Mouse (Mus musculus) myocyte (in vitro differentiated cells): ENCODE results near the gene Mcm9. TPM values are rescaled to one million over a fixed set of nuclear protein-coding genes. Genes with fewer than 3 reads are reported as not detected.

Source experiments
- H3K27me3 ChIP-seq: one replicate; pipeline ENCODE4 v1.6.1; 2011; ENCODE audit not compliant: control insufficient read depth, insufficient read depth, insufficient read length
- H3K36me3 ChIP-seq: one replicate; pipeline ENCODE4 v1.6.1; 2011; ENCODE audit not compliant: control insufficient read depth, insufficient read depth
- H3K4me2 ChIP-seq: one replicate; pipeline ENCODE4 v1.6.1; 2011; ENCODE audit warnings: low read depth, control low read depth
- H3K4me3 ChIP-seq: one replicate; pipeline ENCODE4 v1.5.1; 2011; ENCODE audit warnings: mild to moderate bottlenecking, control low read depth, moderate library complexity
- H3K79me2 ChIP-seq: one replicate; pipeline ENCODE4 v1.6.1; 2011; ENCODE audit not compliant: control insufficient read depth, insufficient read depth
- H3ac ChIP-seq: one replicate; pipeline ENCODE4 v1.6.1; 2011; ENCODE audit not compliant: control insufficient read depth, insufficient read length
- CEBPB ChIP-seq: IDR thresholded peaks from 2 replicates; pipeline ENCODE4 v1.6.1; 2011; ENCODE audit warnings: mild to moderate bottlenecking, moderate library complexity; ENCODE audit not compliant: poor library complexity, insufficient read depth, severe bottlenecking
- E2F4 ChIP-seq: IDR thresholded peaks from one replicate; pipeline ENCODE4 v1.6.1; 2011; ENCODE audit warnings: mild to moderate bottlenecking, control low read depth, moderate library complexity; ENCODE audit not compliant: insufficient read depth
- MAX ChIP-seq: IDR thresholded peaks from one replicate; pipeline ENCODE4 v1.6.1; 2011; ENCODE audit warnings: low read depth, mild to moderate bottlenecking, control low read depth
- MYOD1 ChIP-seq, 3 experiments: IDR thresholded peaks; one replicate each; pipeline ENCODE4 v1.6.1; 2011; ENCODE audit warnings: control low read depth in 2 of 3, low read depth in 2 of 3, mild to moderate bottlenecking in 2 of 3, moderate library complexity in 1 of 3; ENCODE audit not compliant: insufficient read length in 2 of 3, control insufficient read depth in 1 of 3
- MYOG ChIP-seq, 3 experiments: IDR thresholded peaks; one replicate each; pipeline ENCODE4 v1.6.1; 2011; ENCODE audit warnings: control low read depth in 2 of 3, low read depth in 2 of 3, mild to moderate bottlenecking in 2 of 3; ENCODE audit not compliant: insufficient read length in 2 of 3, control insufficient read depth in 1 of 3, insufficient read depth in 1 of 3
- POLR2A ChIP-seq: IDR thresholded peaks from one replicate; pipeline ENCODE4 v1.6.1; 2011; ENCODE audit warnings: low read depth, mild to moderate bottlenecking, control low read depth, moderate library complexity; ENCODE audit not compliant: insufficient read length
- POLR2AphosphoS2 ChIP-seq: IDR thresholded peaks from one replicate; pipeline ENCODE4 v1.6.1; 2011; ENCODE audit warnings: low read depth, control low read depth; ENCODE audit not compliant: insufficient read length
- REST ChIP-seq: IDR thresholded peaks from one replicate; pipeline ENCODE4 v1.6.1; 2011; ENCODE audit warnings: mild to moderate bottlenecking, control low read depth, moderate library complexity; ENCODE audit not compliant: insufficient read depth, insufficient read length
- SRF ChIP-seq: IDR thresholded peaks from one replicate; pipeline ENCODE4 v1.6.1; 2011; ENCODE audit warnings: low read depth; ENCODE audit not compliant: control insufficient read depth, insufficient read length
- TCF12 ChIP-seq: IDR thresholded peaks from one replicate; pipeline ENCODE4 v1.6.1; 2011; ENCODE audit warnings: mild to moderate bottlenecking, control low read depth; ENCODE audit not compliant: poor library complexity, insufficient read depth, severe bottlenecking
- TCF3 ChIP-seq: IDR thresholded peaks from one replicate; pipeline ENCODE4 v1.6.1; 2011; ENCODE audit warnings: low read depth, control low read depth; ENCODE audit not compliant: insufficient read length
- USF1 ChIP-seq: IDR thresholded peaks from one replicate; pipeline ENCODE4 v1.6.1; 2011; ENCODE audit warnings: low read depth, mild to moderate bottlenecking, control low read depth, moderate library complexity
- polyA plus RNA-seq: library from polyadenylated mRNA; unstranded; fragments of >200 nt; fragmentation: generic; extraction: Trizol; gene quantifications from one replicate; pipeline ENCODE4 v1.2.1, GENCODE M21; 2012; ENCODE audit warnings: missing spikeins

The Mcm9 gene
- polyA plus RNA-seq, 1 experiment: 3.0 TPM

GRCm38 (mm10) chr10:53525265-53525976, 104.8 kb downstream of the Mcm9 start:
- Histone ChIP-seq H3K4me3 (no peak overlapping the region), H3K4me2 (no peak overlapping the region), H3ac (no peak overlapping the region), H3K36me3 (no peaks in the 10 kb centered on the region), H3K79me2 (no peaks in the 10 kb centered on the region), H3K27me3 (no peaks in the 10 kb centered on the region)
- TF ChIP-seq TCF12: no peak
- no peak for TF ChIP-seq POLR2A
- no peak for TF ChIP-seq USF1
- no peak for TF ChIP-seq TCF3
- no peak for TF ChIP-seq CEBPB
- TF ChIP-seq SRF: no peak
- no peak for TF ChIP-seq MAX
- TF ChIP-seq E2F4: no peak
- TF ChIP-seq REST: no peak
- TF ChIP-seq MYOD1 (IDR thresholded peaks at IDR 0.05; ENCODE audit: control insufficient read depth in 1 of 3, insufficient read length in 2 of 3, low read depth in 2 of 3): no peak
- TF ChIP-seq POLR2AphosphoS2: no peak
- no peak for TF ChIP-seq MYOG (IDR thresholded peaks at IDR 0.05; ENCODE audit: control insufficient read depth in 1 of 3, insufficient read depth in 1 of 3, insufficient read length in 2 of 3, low read depth in 2 of 3)

- H3K4me3 ChIP-seq: no peak overlapping the region
- peak overlapping the region; percentile 46 for H3K4me2 ChIP-seq
- H3K36me3 ChIP-seq: no peaks in the 10 kb centered on the region
- H3ac ChIP-seq: no peak overlapping the region
- H3K79me2 ChIP-seq: no peaks in the 10 kb centered on the region
- no peak for TF ChIP-seq SRF
- TF ChIP-seq TCF3: no peak
- TF ChIP-seq TCF12: no peak
- TF ChIP-seq CEBPB: no peak
- TF ChIP-seq MAX: no peak
- TF ChIP-seq MYOG (IDR thresholded peaks at IDR 0.05; ENCODE audit: control insufficient read depth in 1 of 3, insufficient read depth in 1 of 3, insufficient read length in 2 of 3, low read depth in 2 of 3): no peak
- TF ChIP-seq REST: no peak
- TF ChIP-seq USF1: no peak
- TF ChIP-seq POLR2AphosphoS2: no peak
- TF ChIP-seq E2F4: no peak
- TF ChIP-seq POLR2A: no peak
- no peak for TF ChIP-seq MYOD1 (IDR thresholded peaks at IDR 0.05; ENCODE audit: control insufficient read depth in 1 of 3, insufficient read length in 2 of 3, low read depth in 2 of 3)
- H3K27me3 ChIP-seq: no peaks in the 10 kb centered on the region
These were observed 110.9 kb downstream of the Mcm9 start for GRCm38 (mm10) chr10:53519068-53519954.

- H3K36me3 ChIP-seq: no peaks in the 10 kb centered on the region
- H3K4me2 ChIP-seq: peak overlapping the region; percentile 46
- H3ac ChIP-seq: no peak overlapping the region
- H3K27me3 ChIP-seq: no peaks in the 10 kb centered on the region
- no peaks in the 10 kb centered on the region for H3K79me2 ChIP-seq
- H3K4me3 ChIP-seq: no peak overlapping the region
- TF ChIP-seq REST (no peak), MYOG (IDR thresholded peaks at IDR 0.05; ENCODE audit: control insufficient read depth in 1 of 3, insufficient read depth in 1 of 3, insufficient read length in 2 of 3, low read depth in 2 of 3) (no peak), CEBPB (no peak), MAX (no peak), E2F4 (no peak), POLR2AphosphoS2 (no peak), TCF12 (no peak), MYOD1 (IDR thresholded peaks at IDR 0.05; ENCODE audit: control insufficient read depth in 1 of 3, insufficient read length in 2 of 3, low read depth in 2 of 3) (no peak), SRF (no peak), POLR2A (no peak), TCF3 (no peak), USF1 (no peak)
These were observed 111.7 kb downstream of the Mcm9 start for GRCm38 (mm10) chr10:53518599-53518913.

- H3K27me3 ChIP-seq: no peaks in the 10 kb centered on the region
- H3ac ChIP-seq: no peak overlapping the region
- no peak overlapping the region for H3K4me2 ChIP-seq
- H3K36me3 ChIP-seq: no peaks in the 10 kb centered on the region
- TF ChIP-seq MYOD1 (IDR thresholded peaks at IDR 0.05; ENCODE audit: control insufficient read depth in 1 of 3, insufficient read length in 2 of 3, low read depth in 2 of 3): no peak
- no peak for TF ChIP-seq USF1
- no peak for TF ChIP-seq POLR2AphosphoS2
- TF ChIP-seq CEBPB: no peak
- TF ChIP-seq E2F4: no peak
- no peak for TF ChIP-seq REST
- no peak for TF ChIP-seq MAX
- TF ChIP-seq MYOG (IDR thresholded peaks at IDR 0.05; ENCODE audit: control insufficient read depth in 1 of 3, insufficient read depth in 1 of 3, insufficient read length in 2 of 3, low read depth in 2 of 3): no peak
- no peaks in the 10 kb centered on the region for H3K79me2 ChIP-seq
- H3K4me3 ChIP-seq: no peak overlapping the region
These were observed 112.3 kb downstream of the Mcm9 start for GRCm38 (mm10) chr10:53517770-53518598.
